Mouse (Mus musculus) spleen, adult 2 months (tissue): ENCODE data around the gene Acp6. TPM values are rescaled to one million over a fixed set of nuclear protein-coding genes. Genes with fewer than 3 reads are reported as not detected.
A peak's percentile ranks its signal among the peaks of the same experiment; 100 is the strongest.

Source experiments
- DNase-seq, 2 experiments: peaks; one replicate each; pipeline versions ENCODE4 v3.0.0 to v3.0.0-alpha.2; 2012 to 2021; ENCODE audit warnings: low spot score in 2 of 2, low read depth in 1 of 2
- H3K27ac ChIP-seq: fragments of 200-500 bp; 2 replicates; pipeline ENCODE4 v1.5.1; 2012; ENCODE audit warnings: low read length, inconsistent platforms; ENCODE audit not compliant: insufficient read depth
- H3K27me3 ChIP-seq: fragments of 200-500 bp; 2 replicates; pipeline ENCODE4 v1.6.1; 2012; ENCODE audit warnings: mild to moderate bottlenecking, moderate library complexity, low read length, inconsistent platforms; ENCODE audit not compliant: control insufficient read depth, insufficient read depth
- H3K36me3 ChIP-seq: fragments of 200-500 bp; 2 replicates; pipeline ENCODE4 v1.6.1; 2012; ENCODE audit warnings: mild to moderate bottlenecking, low read length, inconsistent platforms; ENCODE audit not compliant: control insufficient read depth, insufficient read depth
- H3K4me1 ChIP-seq: fragments of 200-500 bp; 2 replicates; pipeline ENCODE4 v1.6.1; 2011; ENCODE audit warnings: inconsistent platforms; ENCODE audit not compliant: control insufficient read depth, insufficient read depth, insufficient read length
- H3K4me3 ChIP-seq: fragments of 200-500 bp; 2 replicates; pipeline ENCODE4 v1.5.1; 2011; ENCODE audit warnings: mild to moderate bottlenecking, inconsistent platforms; ENCODE audit not compliant: insufficient read depth, insufficient read length; ENCODE audit errors: extremely low read depth
- CTCF ChIP-seq: fragments of 200-500 bp; IDR thresholded peaks from 2 replicates; pipeline ENCODE4 v1.5.1; 2011; ENCODE audit warnings: mild to moderate bottlenecking, inconsistent platforms; ENCODE audit not compliant: insufficient read depth, insufficient read length, insufficient replicate concordance; ENCODE audit errors: extremely low read depth
- POLR2A ChIP-seq: fragments of 200-500 bp; IDR thresholded peaks from 2 replicates; pipeline ENCODE4 v1.6.1; 2011; ENCODE audit warnings: low read depth, low read length, inconsistent platforms
- WGBS: fragments of 180-500 bp; shearing (Covaris S2); methylation state at CpG from one replicate; pipeline ENCODE4 v1.1.7; 2018; 5-methylcytosine and 5-hydroxymethylcytosine counted together
- polyA plus RNA-seq: library from polyadenylated mRNA; depleted of rRNA; stranded (reverse); fragments of >200 nt; gene quantifications from 2 replicates; pipeline ENCODE4 v1.2.3, GENCODE M21; 2012

Gene Acp6
- polyA plus RNA-seq, 1 experiment, result 21.8 TPM

DNA sequence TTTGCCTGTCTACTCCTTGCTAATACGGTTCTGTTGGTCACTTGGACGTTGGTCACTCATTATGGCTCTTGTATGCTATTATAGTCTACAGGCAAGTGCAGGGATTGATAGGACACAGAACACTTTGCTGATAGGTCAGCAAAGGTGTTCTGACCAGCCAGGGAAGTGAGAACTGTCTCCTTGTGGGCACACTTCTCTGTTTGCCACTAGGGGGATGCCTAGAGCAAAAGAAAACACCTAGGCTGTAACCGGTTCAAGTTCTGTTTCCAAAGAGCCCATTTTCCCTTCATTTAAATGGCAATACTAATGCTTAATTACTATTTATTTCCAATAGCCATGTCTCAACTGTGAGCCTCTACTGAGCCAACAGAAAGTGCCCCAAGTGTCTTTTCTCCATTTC is 25.2 kb downstream of the Acp6 start:
- WGBS, result 47% methylated on average over 3 of the region's 3 CpGs
- Histone ChIP-seq H3K36me3 (no peaks in the 10 kb centered on the region), H3K4me1 (no peaks in the 10 kb centered on the region), H3K4me3 (no peak overlapping the region), H3K27ac (no peak overlapping the region), H3K27me3 (no peaks in the 10 kb centered on the region)
- DNase-seq, result no peak
- TF ChIP-seq CTCF (peak; percentile 20; the same call in 1 of the 2 replicates), POLR2A (no peak)

GRCm38 (mm10) chr3:97185098-97185860 is 26.7 kb downstream of the Acp6 start:
- H3K27ac ChIP-seq, result no peak overlapping the region
- no peaks in the 10 kb centered on the region for H3K27me3 ChIP-seq
- H3K4me3 ChIP-seq, result no peak overlapping the region
- no peak for TF ChIP-seq POLR2A
- TF ChIP-seq CTCF, result peak; percentile 92
- 45% methylated on average over 10 of the region's 10 CpGs for WGBS
- no peaks in the 10 kb centered on the region for H3K36me3 ChIP-seq
- H3K4me1 ChIP-seq, result no peaks in the 10 kb centered on the region
- peak in 1 of 2 experiments; percentile 54 for DNase-seq

- H3K4me3 ChIP-seq, result no peak overlapping the region
- H3K4me1 ChIP-seq, result no peaks in the 10 kb centered on the region
- H3K27ac ChIP-seq, result no peak overlapping the region
- TF ChIP-seq POLR2A (no peak), CTCF (no peak)
- no peaks in the 10 kb centered on the region for H3K36me3 ChIP-seq
- DNase-seq, result no peak
- no peaks in the 10 kb centered on the region for H3K27me3 ChIP-seq
- WGBS, result 89% methylated on average over 8 of the region's 8 CpGs
Observed at GRCm38 (mm10) chr3:97196571-97196970, 38.0 kb downstream of the Acp6 start.

GRCm38 (mm10) chr3:97199261-97199660 is 40.7 kb downstream of the Acp6 start:
- Histone ChIP-seq H3K27ac (no peak overlapping the region), H3K27me3 (no peaks in the 10 kb centered on the region), H3K4me1 (peaks cover 2% of the 10 kb centered on the region; the same call in 1 of the 2 replicates), H3K36me3 (no peaks in the 10 kb centered on the region), H3K4me3 (no peak overlapping the region)
- TF ChIP-seq CTCF (no peak), POLR2A (no peak)
- 70% methylated on average over 4 of the region's 4 CpGs for WGBS
- DNase-seq, result no peak

DNA sequence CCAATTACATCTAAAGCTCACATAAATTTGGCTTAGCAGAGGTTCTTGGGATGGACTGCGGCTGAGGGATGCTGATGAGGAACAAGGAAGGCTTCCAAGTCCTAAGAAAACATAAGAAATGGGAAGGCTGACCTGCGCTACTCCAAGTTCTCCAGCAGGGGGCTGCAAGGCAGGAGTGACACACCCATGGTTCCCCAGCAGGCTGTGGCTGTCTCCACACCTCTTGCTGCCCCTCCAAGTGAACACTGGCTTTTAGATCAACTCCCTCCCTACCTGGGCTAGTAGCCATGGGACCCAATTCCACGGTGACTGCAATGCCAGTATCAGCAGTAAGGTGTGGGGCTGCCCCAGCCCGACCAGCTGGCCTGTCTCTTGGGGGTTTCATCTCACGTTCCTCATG is 43.4 kb downstream of the Acp6 start:
- Histone ChIP-seq H3K4me1 (peaks cover 18% of the 10 kb centered on the region; the same call in 1 of the 2 replicates), H3K27ac (no peak overlapping the region), H3K36me3 (peaks cover 5% of the 10 kb centered on the region), H3K4me3 (no peak overlapping the region), H3K27me3 (no peaks in the 10 kb centered on the region)
- TF ChIP-seq POLR2A (no peak), CTCF (peak; percentile 89)
- 49% methylated on average over 5 of the region's 5 CpGs for WGBS
- DNase-seq, result peak in 1 of 2 experiments; percentile 57

DNA sequence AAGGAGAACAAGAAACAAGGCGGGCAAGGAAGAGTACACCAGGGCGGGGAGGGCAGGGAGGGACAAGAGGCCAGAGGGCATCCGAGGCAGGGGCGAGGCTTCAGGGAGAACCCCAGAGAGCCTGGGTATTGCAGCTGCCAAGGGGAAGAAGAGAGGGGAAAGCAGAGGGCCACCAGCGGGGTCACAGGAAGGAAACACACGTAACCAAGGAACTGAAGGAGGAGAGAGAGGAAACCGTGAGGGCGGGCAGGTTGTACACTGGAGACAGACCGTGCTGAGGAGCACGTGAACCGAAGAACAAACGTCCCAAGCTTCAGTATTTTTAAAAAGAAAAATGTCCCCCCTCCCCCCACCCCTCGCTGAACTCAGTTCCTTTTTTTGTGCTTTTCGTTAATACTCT is 45.3 kb downstream of the Acp6 start:
- peaks cover 5% of the 10 kb centered on the region for H3K36me3 ChIP-seq
- peaks cover 18% of the 10 kb centered on the region; the same call in 1 of the 2 replicates for H3K4me1 ChIP-seq
- peak overlapping the region; percentile 28; the same call in 1 of the 2 replicates for H3K4me3 ChIP-seq
- WGBS, result 8% methylated on average over 14 of the region's 14 CpGs
- TF ChIP-seq CTCF (no peak), POLR2A (no peak)
- no peaks in the 10 kb centered on the region for H3K27me3 ChIP-seq
- DNase-seq, result peak in 1 of 2 experiments; percentile 64
- peak overlapping the region; percentile 39; the same call in 1 of the 2 replicates for H3K27ac ChIP-seq

DNA sequence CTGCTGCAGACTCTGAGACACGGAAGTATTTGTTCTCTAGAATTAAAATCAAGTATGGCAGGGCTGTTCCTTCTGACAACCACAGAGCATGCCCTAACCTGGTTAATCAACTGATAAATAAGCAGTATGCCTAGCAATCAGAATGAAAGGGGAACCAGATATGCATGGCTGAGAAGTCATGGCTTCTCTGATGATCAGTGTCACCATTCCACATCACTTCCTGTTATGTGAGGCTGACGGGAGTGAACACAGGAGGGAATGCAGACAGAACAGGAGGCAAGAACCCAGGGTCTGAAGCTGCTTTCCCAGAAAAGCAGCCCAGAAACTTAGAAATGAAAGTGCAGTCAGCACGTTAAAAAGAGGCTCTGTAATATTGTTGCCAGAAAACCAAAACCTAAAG is 47.9 kb downstream of the Acp6 start:
- peaks cover 18% of the 10 kb centered on the region; the same call in 1 of the 2 replicates for H3K4me1 ChIP-seq
- TF ChIP-seq CTCF (no peak), POLR2A (no peak)
- H3K4me3 ChIP-seq, result no peak overlapping the region
- DNase-seq, result no peak
- H3K27ac ChIP-seq, result peak overlapping the region; percentile 56; the same call in 1 of the 2 replicates
- 33% methylated on average over 3 of the region's 3 CpGs for WGBS
- H3K27me3 ChIP-seq, result no peaks in the 10 kb centered on the region
- peaks cover 14% of the 10 kb centered on the region for H3K36me3 ChIP-seq
